Mouse (Mus musculus) retina, adult 2 months (tissue): ENCODE results near the gene Mfsd6l.

Experiments used
- DNase-seq: peaks from one replicate; pipeline ENCODE4 v3.0.0-alpha.2; 2012; ENCODE audit warnings: low read depth, low spot score

Gene Mfsd6l

DNA sequence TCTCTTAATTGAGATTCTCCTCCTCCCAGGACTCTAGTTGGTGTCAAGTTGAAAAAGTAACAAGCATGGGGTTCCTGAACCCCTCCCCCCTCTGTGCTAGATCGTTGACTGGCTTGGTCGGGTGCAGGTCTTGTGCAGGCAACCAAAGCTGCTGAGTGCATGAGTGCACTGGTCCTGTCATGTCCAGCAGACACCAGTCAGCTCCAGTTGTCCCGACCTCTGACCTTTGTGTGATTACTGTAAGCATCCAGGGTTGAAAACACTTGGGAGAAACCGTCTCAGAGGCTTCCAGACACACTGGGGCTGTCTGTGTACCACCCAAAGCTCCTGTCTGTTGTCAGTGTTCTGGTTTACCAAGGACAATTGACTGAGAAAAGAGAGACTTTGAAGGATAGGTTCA lies 5.6 kb upstream of the Mfsd6l start:
- no peak for DNase-seq

DNA sequence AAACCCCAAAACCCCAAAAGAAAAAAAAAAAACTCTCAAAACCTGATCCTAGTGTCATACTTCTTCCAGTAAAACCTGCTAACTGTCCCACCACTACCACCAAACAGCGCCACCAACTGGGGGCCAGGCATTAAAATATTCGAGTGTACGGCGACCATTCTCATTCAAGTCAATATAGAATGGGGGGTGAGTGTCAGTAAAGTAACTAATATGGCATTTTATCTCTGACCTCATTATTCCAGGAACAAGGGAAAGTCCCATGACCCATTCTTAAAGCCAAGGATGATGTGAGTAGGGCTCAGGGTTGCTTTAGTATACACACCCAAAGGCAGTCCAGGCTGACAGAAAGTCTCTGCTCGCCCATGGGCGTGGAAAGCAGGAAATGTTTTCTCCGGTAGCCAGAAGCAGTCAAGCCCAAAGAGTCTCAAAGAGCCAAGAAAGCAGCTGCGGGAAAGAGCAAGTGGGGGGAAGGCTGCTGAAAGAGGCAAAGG lies 2.0 kb upstream of the Mfsd6l start:
- DNase-seq, result no peak

DNA sequence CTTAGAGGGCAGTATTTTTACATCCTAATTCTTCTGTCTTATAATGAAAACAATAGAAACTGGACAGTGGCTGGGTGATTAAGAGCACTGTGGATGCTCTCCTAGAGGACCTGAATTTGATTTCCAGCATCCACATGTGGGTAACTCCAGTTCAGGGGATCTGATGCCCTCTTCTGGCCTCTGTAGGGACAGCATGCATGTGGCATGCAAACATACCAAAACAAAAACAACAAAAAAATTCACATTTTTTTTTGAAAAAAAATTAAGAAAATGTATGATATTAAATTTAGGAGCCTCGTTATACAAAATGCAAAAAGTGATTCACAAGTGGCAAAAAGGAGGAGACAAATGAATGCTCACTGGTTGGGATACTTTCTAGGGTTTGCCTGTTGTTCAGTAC lies 3.6 kb downstream of the Mfsd6l start:
- no peak for DNase-seq

DNA sequence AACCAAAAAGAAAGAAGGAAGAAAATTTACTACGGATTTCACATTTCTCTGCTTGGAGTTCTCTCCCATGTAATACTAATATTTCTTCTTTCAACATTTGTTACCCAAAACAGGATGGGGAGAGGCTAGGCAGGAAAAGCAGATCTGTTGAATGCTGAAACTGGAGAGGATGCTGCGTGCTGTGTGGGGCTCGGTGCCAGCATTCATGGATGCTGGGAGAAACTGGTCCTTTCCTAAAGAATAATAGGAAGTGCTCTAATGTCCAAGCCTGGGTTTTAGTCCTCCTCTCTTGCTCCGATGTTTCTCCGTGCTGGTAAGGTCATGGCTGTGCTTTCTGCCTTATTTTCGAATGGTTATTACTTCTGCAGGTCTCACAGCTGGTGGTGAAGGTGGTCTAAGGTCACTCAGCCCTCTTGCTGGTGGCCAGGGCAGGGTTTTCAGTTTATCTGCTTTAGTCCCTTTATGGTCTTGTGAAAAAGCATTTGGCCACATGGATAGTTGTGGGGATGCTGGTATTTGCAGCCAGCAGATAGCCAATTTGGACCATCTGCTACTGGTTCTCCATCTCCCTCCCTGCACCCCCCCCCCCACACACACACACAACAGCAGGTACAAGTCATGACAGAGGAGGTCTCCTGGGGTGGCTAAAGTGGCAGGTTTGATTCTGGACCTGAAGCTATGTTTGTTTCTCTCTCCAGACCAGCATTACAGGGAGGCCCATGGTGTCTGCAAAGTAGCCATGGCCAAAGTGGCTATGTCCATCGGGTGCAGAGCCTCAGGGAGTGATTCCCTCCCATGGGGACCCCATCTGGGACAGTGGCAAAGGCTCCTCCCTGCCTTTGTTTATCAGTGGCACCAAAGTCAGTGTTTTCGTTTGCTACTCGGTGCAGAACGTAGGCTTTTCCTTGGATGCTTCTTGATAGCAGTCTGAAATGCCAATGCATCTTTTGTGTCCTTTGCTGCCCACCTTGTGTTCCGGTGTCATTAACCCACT lies 6.3 kb downstream of the Mfsd6l start:
- DNase-seq, result no peak

DNA sequence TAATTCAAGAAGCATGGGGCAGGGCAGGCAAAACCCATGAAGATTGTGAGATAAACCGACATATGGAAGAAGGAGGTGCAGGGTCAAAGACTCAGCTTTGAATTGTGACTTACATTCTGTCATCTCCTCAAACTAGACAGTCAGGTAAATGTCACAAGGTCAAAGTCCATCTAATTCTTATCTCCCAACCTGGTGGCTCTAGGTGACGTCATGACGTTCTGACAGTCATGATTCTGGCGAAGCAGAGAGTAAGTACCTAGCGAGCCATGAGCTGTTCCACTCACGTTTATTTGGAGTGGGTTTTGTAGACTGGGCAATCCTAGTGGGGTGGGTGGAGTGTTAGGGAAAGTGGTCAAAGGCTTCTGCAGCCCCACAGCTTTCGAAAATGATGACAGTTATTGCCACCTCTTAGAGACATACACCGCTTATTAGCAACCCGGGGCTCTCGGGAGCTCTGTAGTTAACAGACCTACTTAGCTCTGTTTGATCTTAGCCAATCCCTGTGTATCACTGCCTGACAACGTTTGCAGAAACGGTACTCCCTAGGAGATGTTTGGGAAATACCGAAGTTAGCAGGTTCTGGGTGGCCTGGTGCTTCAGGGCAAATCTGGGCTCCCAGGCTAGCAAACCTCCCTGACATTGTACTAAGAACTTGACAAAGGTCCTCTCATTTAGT lies 8.5 kb downstream of the Mfsd6l start:
- no peak for DNase-seq

DNA sequence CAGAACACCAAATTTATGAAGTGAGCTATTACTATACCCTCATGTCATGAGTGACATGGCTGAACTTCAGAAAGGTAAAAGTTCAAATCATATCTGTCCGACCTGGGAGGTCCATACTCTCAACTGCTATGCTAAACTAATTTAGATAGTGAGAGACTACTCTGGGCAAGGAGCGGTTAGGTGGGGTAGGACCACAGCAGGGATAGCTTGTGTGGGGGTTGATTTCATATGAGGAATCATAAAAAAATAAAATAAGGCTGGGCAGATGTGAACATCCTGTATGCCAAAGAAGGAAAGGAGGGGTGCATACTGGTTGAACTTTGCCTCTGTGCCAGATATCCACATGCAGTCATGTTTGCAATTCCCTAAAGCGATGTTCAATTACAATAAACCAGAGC lies 9.0 kb downstream of the Mfsd6l start:
- no peak for DNase-seq

DNA sequence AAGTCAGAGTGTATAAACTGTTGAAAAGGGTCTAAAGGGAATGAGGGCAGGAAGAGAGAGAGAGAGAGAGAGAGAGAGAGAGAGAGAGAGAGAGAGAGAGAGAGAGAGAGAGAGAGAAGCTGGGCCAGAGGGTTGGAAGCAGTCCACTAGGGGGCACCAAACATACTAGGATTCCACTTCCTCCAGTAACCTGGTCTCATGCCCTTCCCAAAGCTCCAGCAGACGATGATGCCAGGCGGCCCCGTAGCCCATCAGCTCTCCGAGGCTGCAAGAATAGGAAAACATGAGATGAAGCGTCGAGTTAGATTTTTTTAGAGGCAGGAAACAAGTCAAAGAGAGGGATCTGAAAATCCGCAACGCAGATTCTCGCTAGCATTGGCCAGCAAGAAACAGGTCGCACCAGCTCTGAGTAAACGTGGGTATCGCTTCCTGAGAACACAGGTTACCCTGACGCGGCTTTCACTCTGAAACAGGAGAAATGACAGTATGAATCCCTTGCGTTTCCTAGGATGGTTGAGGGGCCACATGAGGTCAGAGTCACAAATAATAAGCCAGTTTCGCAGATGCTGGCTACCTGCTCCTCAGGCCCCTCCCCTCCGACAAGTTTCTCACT lies 10.6 kb downstream of the Mfsd6l start:
- DNase-seq, result peak; percentile 67

DNA sequence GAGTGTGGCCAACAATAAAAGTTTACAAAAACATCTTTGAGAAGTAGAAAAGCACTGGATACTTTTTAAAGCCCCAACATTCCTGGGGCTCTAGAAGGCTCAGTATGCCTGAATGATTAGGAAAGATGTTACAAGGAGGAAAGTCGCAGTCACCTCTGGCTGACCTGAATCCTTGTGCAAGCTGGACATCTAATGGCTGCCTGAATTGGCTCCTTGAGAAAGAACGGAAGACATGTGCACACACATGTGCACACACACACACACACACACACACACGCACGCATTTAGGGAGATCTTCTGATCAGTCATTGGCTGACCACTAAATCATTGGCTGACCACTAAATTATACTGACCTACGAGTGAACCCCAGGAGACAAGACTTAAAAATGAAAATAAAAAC lies 14.9 kb downstream of the Mfsd6l start:
- DNase-seq, result no peak

DNA sequence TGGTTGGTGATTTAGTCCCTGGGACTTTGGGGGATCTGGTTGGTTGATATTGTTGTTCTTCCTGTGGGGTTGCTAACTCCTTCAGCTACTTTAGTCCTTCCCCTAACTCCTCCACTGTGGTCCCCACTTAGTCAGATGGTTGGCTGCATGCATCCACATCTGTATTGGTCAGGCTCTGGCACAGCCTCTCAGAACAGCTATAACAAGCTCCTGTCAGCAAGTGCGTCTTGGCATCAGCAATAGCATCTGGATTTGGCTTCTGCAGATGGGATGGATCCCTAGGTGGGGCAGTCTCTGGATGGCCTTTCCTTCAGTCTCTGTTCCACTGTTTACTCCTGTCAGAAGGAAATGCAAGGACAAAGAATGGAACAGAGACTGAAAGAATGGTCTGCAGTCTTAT lies 21.1 kb downstream of the Mfsd6l start:
- no peak for DNase-seq

DNA sequence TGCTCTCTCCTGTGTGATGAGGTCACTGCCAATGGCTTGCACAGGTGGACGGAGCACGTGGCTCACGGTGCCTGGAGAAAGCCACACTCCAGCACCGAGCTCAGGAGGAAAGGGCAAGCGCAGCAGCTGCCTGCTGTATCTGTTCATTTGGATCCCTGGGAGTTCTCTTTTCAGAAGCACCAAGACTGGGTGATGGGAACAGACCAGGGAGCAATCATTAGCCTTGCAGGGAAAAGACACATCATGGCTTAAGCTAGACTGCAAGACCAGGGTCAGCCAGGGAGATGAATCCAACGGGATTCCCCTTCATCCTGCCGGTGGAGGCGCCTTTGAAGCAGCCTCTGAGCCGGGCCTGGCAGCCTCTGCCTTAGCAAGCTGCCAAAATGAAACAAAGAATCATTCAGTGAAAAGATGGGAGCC lies 23.5 kb downstream of the Mfsd6l start:
- DNase-seq, result no peak

DNA sequence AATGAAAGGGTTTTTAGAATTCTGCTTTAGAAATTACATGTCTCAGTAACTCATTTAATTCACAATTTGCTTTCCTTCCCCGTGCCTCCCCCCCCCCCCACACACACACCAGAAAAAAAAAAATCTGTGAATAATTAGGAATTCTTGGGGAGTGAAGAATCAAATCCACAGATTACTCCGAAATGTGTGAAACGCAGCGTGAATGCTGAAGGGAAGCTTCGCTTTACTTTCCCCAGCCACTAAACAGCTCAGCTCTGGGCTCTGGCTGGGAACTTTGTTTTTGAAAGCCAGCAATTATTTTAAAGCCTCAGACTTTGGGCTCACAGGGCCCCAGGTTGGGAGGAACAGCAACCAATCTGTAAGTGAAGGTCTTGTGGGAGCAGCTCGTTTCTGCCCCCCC lies 24.6 kb downstream of the Mfsd6l start:
- no peak for DNase-seq

DNA sequence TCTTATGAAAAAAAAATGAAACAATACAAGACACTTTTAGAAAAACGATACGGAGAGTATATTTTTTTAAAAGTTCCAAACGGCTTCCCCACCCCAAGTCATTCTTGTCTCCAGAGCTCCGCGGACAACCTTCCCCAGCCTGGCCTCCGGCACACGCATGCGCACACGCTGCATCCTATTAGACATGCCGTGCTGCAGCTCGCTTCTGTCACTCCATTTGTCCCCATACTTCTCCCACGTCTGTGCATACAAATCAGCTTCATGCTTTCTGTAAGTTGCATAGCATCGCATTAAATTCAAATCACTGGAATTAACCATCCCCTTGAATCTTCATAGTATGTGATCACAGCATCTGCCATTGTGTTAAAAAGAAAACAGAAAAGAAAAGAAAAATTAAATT lies 27.2 kb downstream of the Mfsd6l start:
- DNase-seq, result no peak

DNA sequence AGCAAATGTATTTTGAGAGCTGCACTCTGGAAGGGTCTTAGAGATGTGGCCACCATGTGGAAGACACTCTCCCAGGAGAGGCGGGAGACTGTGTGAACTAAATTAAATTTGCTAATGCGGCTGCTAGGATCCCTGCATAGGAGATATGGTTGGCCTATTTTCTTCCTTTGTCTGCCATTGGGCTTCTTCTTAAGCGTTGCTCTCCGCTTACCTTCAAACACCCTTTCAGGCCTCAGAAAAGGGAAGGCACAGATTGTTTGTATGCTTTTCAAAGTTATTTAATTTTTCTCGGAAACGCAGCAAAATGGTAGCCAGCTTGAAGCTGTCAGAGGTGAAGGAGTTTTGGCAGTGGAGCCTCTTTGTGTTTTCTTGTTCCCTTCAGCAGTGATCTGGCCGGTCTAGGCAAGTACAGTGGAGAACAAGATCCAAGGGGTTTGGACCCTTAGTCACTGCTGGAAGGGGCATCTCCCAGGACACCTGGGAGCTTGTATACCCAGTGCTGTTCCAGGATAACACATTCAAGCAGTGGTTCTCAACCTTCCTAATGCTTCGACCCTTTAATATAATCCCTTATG lies 28.0 kb downstream of the Mfsd6l start:
- no peak for DNase-seq

DNA sequence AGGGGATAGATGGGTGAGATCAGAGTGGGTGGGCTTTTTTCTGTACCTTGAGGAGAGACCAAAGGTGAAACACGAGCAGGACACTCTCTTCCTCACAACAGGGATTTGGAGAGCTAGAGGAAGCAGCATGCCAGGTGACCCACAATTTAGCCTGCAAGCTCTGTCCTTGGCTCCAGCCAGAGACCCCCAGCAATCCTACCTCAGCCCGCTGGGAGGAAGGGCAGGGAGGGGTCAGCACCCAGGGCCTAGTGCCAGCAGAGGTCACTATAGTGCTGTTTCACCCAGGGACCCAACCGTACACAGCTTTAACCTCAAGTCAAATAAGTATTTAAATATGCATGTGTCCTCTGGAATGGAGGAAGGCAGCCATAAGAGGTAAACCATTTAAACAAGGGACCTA lies 29.9 kb downstream of the Mfsd6l start:
- DNase-seq, result no peak

DNA sequence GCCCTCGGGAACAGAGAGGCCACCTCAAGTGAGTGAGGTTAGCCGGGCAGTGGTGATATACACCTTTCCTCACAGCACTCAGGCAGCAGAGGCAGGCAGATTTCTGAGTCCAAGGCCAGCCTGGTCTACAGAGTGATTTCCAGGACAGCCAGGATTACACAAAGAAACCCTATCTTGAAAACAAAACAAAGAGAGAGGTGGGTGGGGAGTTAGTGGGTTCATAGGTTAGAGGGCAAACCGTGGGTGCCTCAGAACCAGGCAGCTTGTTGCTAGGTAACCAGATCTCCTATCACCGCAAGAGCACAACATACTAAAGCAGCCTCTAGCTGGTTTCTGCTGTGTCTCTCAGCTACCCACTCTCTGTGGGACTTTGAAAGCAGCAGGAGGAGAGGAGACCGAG lies 30.7 kb downstream of the Mfsd6l start, which contains the start of gene Ccdc42:
Gene Ccdc42 (plus strand): TSS at position 301 of the 400 bp plus-strand sequence.
- DNase-seq, result no peak

DNA sequence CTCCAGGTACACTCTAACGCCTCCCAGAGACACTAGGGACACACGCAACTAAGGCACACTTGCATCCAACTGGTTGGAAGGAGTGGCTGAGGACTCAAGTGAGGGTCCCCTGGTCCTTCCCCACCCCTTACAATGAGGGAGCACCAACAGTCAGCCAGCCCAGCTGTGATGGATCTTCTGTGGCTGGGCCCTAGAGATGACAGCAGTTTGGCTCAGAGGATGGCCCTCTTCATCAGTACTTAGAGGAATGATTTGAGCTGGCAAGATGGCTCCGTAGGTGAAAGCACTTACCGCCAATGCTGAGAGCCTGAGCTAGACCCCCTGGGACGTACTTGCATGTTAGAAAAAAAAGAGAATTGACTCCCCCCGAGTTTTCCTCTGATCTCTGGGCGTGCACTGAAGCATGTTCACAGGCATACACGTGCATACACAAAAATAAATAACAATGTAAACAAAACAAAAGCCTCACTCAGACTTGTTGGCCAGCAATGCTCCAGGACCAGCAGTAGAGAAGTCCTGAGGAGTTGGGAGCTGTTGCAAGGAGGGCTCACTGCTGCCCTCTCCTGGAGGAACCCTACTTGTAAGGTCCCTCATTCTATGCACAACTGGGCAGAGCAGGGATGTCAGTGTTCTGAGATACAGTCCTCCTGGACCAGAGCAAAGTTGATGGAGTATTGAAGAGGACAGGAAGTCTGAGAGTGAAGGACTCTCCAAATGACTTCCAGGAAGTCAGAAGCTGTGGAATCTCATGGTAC lies 33.2 kb downstream of the Mfsd6l start:
- peak; percentile 37 for DNase-seq

DNA sequence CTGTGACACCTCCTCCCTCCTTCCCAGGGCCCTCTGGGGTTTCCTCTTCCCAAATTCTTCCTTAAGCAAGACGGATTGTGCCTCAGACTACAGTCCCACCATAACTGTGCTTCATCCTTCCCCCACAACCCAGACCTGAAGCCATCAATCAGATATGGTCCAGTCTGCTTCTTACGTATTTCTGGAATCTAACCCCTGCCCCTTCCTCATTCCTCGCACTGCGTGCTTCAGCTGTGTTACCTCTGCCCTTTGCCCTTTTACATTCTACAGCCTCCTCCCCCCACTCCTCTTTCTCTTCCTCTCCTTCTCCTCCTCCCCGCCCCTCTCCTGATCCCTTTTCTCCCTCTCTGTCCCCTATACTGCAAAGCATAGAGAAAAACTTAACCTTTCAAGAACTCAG lies 35.7 kb downstream of the Mfsd6l start:
- DNase-seq, result no peak

DNA sequence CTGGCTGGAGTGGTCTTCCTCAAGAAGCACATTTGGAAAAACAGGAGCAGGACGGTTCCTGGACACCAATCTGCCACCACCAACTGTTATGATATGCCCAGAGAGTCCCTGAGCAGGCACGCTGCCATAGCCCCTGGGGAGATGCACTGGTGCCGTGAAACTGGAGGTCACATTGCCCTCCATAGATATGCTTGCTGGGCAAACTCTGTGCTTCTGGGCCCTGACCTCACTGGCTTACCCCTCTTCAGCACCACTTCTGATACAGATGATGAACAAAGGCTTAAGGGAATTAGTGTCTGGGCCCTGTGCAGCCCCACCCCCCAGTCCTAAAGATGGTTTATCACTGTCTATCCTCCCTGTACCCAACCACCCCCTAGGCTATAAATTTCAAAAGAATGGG lies 37.3 kb downstream of the Mfsd6l start:
- DNase-seq, result no peak

DNA sequence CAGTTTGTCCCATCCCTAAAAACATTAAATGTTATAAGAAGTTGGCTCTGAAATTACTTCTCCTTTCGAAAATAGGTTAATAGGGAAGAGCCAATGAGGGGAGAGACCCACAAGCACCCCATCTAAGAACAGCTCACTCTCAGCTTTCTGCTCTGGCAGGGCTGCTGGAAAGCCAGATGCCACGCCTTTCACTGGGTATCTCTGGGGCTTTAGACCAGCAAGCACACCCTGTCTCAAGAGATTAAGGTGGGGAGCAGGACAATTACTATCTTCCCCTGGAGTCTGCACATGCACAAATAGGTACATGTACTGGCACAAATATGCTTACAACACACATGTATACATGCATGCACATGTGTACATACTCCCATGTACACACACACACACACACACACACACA lies 41.9 kb downstream of the Mfsd6l start:
- no peak for DNase-seq

DNA sequence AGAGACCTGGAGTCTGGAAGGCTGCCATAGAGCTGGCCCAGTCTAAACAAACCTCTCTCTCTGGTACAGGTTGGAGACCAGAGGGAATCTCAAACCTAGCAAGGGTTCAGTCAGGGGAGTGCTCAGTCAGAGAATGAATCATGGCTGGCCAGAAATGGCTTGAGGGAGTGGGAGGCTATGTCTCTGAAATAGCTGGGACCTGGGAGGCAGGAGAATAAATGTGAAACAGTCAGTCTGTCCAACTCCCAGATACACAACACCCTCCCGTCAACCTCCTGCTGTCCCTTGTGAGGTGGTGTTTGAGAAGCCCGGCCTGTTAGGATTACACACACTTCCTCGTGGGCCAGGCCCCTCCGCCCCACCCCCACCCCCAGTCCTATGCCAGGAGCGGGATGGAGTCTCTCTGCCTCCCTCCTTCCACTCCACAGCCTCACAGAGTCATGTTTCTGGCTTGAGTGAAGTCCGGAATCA lies 44.6 kb downstream of the Mfsd6l start:
- DNase-seq, result no peak

DNA sequence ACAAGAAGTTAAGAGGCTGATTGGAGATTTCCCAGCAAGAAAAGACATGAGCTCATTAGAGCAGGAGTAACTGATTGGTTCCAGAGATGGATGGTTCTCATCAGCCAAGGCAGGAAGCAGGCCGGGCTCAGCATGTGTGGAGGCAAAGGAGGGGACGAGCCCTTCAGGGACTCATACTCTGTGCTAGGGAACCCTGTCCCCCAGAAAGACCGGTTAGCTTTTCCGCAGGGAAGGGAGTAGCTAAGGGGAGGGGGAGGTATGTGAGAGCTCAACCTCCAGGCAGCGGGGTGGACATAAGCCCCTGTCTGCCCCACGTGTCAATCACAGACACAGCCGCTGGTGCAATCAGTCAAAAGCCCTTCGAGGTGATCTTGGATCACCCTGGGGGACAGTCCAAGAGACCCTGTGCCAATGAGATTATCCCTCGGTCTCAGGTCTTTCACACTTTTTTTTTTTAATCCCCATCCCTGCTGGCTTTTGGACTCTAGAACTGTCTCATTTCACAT lies 45.6 kb downstream of the Mfsd6l start:
- no peak for DNase-seq
